Mouse (Mus musculus): ENCODE measurements around the gene Limd1. TPM values are rescaled to one million over a fixed set of nuclear protein-coding genes. Genes with fewer than 3 reads are reported as not detected.
A peak's percentile ranks its signal among the peaks of the same experiment; 100 is the strongest.

Gene Limd1
- total and polyA plus RNA-seq, 3 experiments, result 32.6 to 37.5 TPM; not detected in 1

GRCm38 (mm10) chr9:123529392-123530157, 51.1 kb downstream of the Limd1 start, which contains the start of gene Sacm1l (continued):
- TF ChIP-seq NELFE (IDR thresholded peaks at IDR 0.05; ENCODE audit: low read depth, low read length) (peak; percentile 80), MYC (IDR thresholded peaks at IDR 0.05; ENCODE audit: low read depth, low read length) (peak; percentile 45; the same call in 1 of the 2 replicates), ZKSCAN1 (IDR thresholded peaks at IDR 0.05; ENCODE audit: low read depth, low read length) (0 out of 2 replicates have a peak, but pooled peaks have one; percentile 12), SMC3 (IDR thresholded peaks at IDR 0.05; ENCODE audit: low read depth, low read length) (no peak), CTCF (IDR thresholded peaks at IDR 0.05 in 2 of 3, conservative IDR thresholded peaks at IDR 0.05 in 1 of 3; ENCODE audit: control insufficient read depth in 1 of 3, insufficient read depth in 1 of 3, low read depth in 2 of 3, low read length in 3 of 3, poor library complexity in 1 of 3, severe bottlenecking in 1 of 3) (no peak)

GRCm38 (mm10) chr9:123530158-123530475, 51.6 kb downstream of the Limd1 start:
- TF ChIP-seq ELF1 (IDR thresholded peaks at IDR 0.05; ENCODE audit: low read depth, low read length) (no peak), UBTF (IDR thresholded peaks at IDR 0.05; ENCODE audit: borderline replicate concordance, insufficient read depth, low read depth, low read length) (peak; percentile 39; the same call in 1 of the 2 replicates), MYC (IDR thresholded peaks at IDR 0.05; ENCODE audit: low read depth, low read length) (no peak), ZNF384 (IDR thresholded peaks at IDR 0.05; ENCODE audit: low read depth, low read length) (no peak), MAX (IDR thresholded peaks at IDR 0.05; ENCODE audit: low read length) (no peak), JUND (IDR thresholded peaks at IDR 0.05; ENCODE audit: low read depth, low read length) (no peak), BHLHE40 (IDR thresholded peaks at IDR 0.05; ENCODE audit: borderline replicate concordance, low read depth, low read length) (no peak), MXI1 (IDR thresholded peaks at IDR 0.05; ENCODE audit: low read depth, low read length) (0 out of 2 replicates have a peak, but pooled peaks have one; percentile 19)
- H3K9ac ChIP-seq (ENCODE audit: control insufficient read depth, low read depth, low read length, poor library complexity, severe bottlenecking), result peak overlapping the region; percentile 79
- H3K4me3 ChIP-seq (ENCODE audit: control insufficient read depth in 1 of 2, insufficient read depth in 1 of 2, low read depth in 2 of 2, low read length in 2 of 2), result peak overlapping the region; percentile 82 to 96
- peak overlapping the region; percentile 54 for H3K27ac ChIP-seq (ENCODE audit: control insufficient read depth, low read depth, low read length)
- no peaks in the 10 kb centered on the region for H3K27me3 ChIP-seq (ENCODE audit: control insufficient read depth in 1 of 2, insufficient read depth in 2 of 2, low read length in 2 of 2)
- H3K79me2 ChIP-seq (ENCODE audit: control insufficient read depth, insufficient read depth, low read length, poor library complexity), result peaks cover 28% of the 10 kb centered on the region
- peaks cover 9 to 18% of the 10 kb centered on the region in 2 experiments; a peak in 3 of 4 replicates for H3K4me1 ChIP-seq (ENCODE audit: control insufficient read depth in 1 of 2, insufficient read depth in 2 of 2, low read length in 2 of 2)
- peaks cover 0 to 27% of the 10 kb centered on the region in 2 experiments; a peak in 2 of 4 replicates for H3K36me3 ChIP-seq (ENCODE audit: control insufficient read depth in 1 of 2, insufficient read depth in 2 of 2, low read length in 2 of 2)
- no peaks in the 10 kb centered on the region for H3K9me3 ChIP-seq (replicated peaks; ENCODE audit: insufficient read depth, low read length)
- DNase-seq (ENCODE audit: low read depth, low spot score), result peak; percentile 68

- DNase-seq (ENCODE audit: low read depth, low spot score), result peak; percentile 63
- Histone ChIP-seq H3K9me3 (replicated peaks; ENCODE audit: insufficient read depth, low read length) (no peaks in the 10 kb centered on the region), H3K36me3 (ENCODE audit: control insufficient read depth in 1 of 2, insufficient read depth in 2 of 2, low read length in 2 of 2) (peaks cover 0 to 23% of the 10 kb centered on the region in 2 experiments; a peak in 2 of 4 replicates), H3K79me2 (ENCODE audit: control insufficient read depth, insufficient read depth, low read length, poor library complexity) (peaks cover 28% of the 10 kb centered on the region), H3K4me3 (ENCODE audit: control insufficient read depth in 1 of 2, insufficient read depth in 1 of 2, low read depth in 2 of 2, low read length in 2 of 2) (peak overlapping the region; percentile 82 to 96), H3K27ac (ENCODE audit: control insufficient read depth, low read depth, low read length) (peak overlapping the region; percentile 54), H3K27me3 (ENCODE audit: control insufficient read depth in 1 of 2, insufficient read depth in 2 of 2, low read length in 2 of 2) (no peaks in the 10 kb centered on the region), H3K9ac (ENCODE audit: control insufficient read depth, low read depth, low read length, poor library complexity, severe bottlenecking) (peak overlapping the region; percentile 79), H3K4me1 (ENCODE audit: control insufficient read depth in 1 of 2, insufficient read depth in 2 of 2, low read length in 2 of 2) (peaks cover 6 to 14% of the 10 kb centered on the region in 2 experiments; a peak in 3 of 4 replicates)
- TF ChIP-seq NRF1 (IDR thresholded peaks at IDR 0.05; ENCODE audit: insufficient read depth, low read depth, low read length, poor library complexity, severe bottlenecking), result no peak
- peak; percentile 59; the same call in 1 of the 2 replicates for TF ChIP-seq USF1 (IDR thresholded peaks at IDR 0.05; ENCODE audit: low read depth, low read length)
Measured at GRCm38 (mm10) chr9:123530566-123531130, 52.1 kb downstream of the Limd1 start.
